Mouse (Mus musculus) myocyte (in vitro differentiated cells): Measurements from ENCODE around the gene Clstn2.

Experiments used
- E2F4 ChIP-seq: IDR thresholded peaks from one replicate; pipeline ENCODE4 v1.6.1; 2011; ENCODE audit warnings: mild to moderate bottlenecking, control low read depth, moderate library complexity; ENCODE audit not compliant: insufficient read depth
- POLR2A ChIP-seq: IDR thresholded peaks from one replicate; pipeline ENCODE4 v1.6.1; 2011; ENCODE audit warnings: low read depth, mild to moderate bottlenecking, control low read depth, moderate library complexity; ENCODE audit not compliant: insufficient read length
- POLR2AphosphoS2 ChIP-seq: IDR thresholded peaks from one replicate; pipeline ENCODE4 v1.6.1; 2011; ENCODE audit warnings: low read depth, control low read depth; ENCODE audit not compliant: insufficient read length
- TCF12 ChIP-seq: IDR thresholded peaks from one replicate; pipeline ENCODE4 v1.6.1; 2011; ENCODE audit warnings: mild to moderate bottlenecking, control low read depth; ENCODE audit not compliant: poor library complexity, insufficient read depth, severe bottlenecking
- TCF3 ChIP-seq: IDR thresholded peaks from one replicate; pipeline ENCODE4 v1.6.1; 2011; ENCODE audit warnings: low read depth, control low read depth; ENCODE audit not compliant: insufficient read length
- USF1 ChIP-seq: IDR thresholded peaks from one replicate; pipeline ENCODE4 v1.6.1; 2011; ENCODE audit warnings: low read depth, mild to moderate bottlenecking, control low read depth, moderate library complexity

DNA sequence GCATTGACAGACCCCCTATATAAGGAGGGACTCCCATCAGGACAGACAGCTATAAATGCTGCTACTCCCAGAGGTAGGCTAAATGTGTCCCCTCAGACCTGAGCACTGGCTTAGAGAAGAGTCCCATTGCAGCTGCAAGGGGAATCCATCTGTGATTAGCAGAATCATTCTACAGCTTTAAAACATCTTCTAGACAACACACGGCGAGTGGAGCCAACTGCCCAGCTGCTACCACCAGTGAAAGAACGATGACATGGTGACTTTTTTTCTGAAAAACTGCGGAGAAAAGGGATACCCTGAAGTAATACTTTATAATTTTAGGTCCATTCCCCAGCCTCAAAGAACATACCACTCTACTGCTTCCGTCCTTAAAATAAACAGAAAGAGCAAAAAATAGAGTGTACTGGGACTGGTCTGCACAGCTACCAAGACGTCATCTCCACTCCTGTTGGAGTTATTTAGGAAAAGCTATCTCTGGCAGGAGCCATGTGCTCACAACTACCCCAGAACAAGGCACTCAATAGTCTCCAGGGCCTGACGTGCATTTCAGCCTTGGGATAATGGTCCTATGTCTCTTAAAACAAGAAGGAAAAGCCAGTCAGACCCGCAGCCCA, 79.1 kb downstream of the Clstn2 start:
- no peak for TF ChIP-seq POLR2AphosphoS2
- TF ChIP-seq USF1: no peak
- TF ChIP-seq POLR2A: no peak
- TF ChIP-seq TCF3: no peak
- TF ChIP-seq E2F4: no peak
- no peak for TF ChIP-seq TCF12
